Mouse (Mus musculus) gastrocnemius, postnatal 4 days (tissue): Measurements from ENCODE around the gene Gm45233. TPM values are rescaled to one million over a fixed set of nuclear protein-coding genes. Genes with fewer than 3 reads are reported as not detected.
"Not testable (repeated sequence)": the region's sequence is repeated elsewhere in the genome, so short reads cannot be mapped to it uniquely, and the experiment has no call there.

Source experiments
- DNase-seq, 2 experiments: peaks; one replicate each; pipeline ENCODE4 v3.0.0; 2021 to 2022; ENCODE audit warnings: low spot score in 2 of 2, mixed read lengths in 2 of 2
- long read RNA-seq, 2 experiments: library from polyadenylated mRNA; stranded (forward); transcript quantifications; one replicate each; pipeline ENCODE4 v2.0.0; 2021
- total RNA-seq, 2 experiments: library from RNA; stranded (reverse); gene quantifications; 2 replicates each; pipeline ENCODE4 v1.2.3; 2021

Gene Gm45233
- 1 to 10 TPM; 1.2 to 1.4 TPM for total RNA-seq
- long read RNA-seq, experiment 1 = 0 reads
- long read RNA-seq, experiment 2, partial matches to known transcripts = 0 of 9 reads
- long read RNA-seq, experiment 2, other reads (novel, unspliced or antisense) = 9 of 9 reads

DNA sequence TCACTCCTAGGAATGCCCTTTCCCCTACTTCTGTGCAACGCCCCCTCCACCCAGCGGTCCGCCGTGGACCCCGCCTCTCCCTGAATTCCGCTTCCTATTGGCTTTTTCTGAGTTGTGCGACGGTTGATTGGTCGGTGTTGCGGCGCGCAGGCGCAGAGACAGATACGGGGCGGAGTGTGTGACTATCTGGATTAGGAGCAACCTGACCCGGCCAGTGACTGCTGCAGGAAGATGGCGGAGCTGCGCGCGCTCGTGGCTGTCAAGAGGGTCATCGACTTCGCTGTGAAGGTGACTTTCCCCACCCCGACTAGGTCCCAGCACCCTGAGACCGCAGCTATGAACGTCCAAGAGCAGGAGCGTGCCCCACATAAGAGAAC is at the start of gene Gm45233, which contains the start of gene Etfb:
Gene Gm45233, plus strand, starts transcription at position 212 of the 377 bp plus-strand sequence.
Gene Etfb, plus strand, starts transcription at position 167 of the 377 bp plus-strand sequence.
- DNase-seq = peak; percentile 82 to 92

DNA sequence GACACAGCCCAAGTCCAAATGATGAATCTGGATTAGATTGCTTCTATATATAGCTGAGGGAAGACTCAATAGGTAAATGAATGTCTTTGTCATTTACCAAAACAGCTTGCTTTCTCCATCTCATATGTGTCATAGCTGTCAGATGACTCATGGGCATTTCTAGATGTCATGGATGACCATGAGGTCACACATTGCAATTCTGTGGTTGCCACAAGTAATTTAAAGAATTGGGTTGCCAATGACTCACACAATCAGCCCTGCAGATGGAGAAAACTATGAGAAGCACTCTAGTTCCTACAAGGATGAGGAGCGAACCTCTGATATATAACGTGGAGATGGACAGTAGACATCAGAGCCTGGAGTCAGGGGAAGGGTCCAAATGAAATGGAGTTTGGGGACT is 44.4 kb upstream of the Gm45233 start:
- DNase-seq = no peak

DNA sequence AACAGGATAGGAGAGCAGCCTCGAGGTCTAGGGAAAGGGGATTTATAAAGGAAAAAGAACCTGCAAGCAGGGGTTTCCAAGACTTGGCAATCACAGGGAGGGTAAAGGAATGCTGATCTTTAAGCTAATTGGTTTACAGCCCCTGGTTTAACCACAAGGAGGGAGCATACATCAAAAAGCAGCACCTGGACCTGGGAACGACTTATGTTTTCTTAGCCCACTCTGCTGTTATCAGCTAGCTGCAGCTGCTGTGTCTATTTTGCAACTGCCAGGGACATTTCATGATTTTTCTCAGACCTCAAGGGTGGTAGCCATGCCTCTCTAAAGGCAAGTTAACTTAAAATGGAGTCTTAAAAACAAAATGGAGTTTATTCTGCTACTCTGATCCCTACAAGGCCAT is 41.2 kb upstream of the Gm45233 start:
- no peak for DNase-seq

DNA sequence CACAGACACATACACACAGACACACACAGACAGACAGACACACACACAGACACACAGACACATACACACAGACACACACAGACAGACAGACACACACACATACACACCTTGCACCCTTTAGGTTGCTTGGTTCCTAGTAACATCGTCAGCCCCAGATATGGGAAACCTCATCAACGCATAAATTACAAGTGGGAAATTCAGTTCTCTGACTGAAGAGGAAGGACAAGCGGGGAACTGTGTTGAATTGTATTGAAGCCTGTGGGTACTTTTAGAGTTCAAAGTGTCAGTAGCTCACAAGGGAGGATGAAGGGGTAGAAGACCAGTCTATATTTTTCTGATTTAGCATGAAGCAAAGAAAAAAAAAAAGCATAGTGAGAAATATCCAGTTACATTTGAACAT is 36.4 kb upstream of the Gm45233 start:
- DNase-seq = no peak

DNA sequence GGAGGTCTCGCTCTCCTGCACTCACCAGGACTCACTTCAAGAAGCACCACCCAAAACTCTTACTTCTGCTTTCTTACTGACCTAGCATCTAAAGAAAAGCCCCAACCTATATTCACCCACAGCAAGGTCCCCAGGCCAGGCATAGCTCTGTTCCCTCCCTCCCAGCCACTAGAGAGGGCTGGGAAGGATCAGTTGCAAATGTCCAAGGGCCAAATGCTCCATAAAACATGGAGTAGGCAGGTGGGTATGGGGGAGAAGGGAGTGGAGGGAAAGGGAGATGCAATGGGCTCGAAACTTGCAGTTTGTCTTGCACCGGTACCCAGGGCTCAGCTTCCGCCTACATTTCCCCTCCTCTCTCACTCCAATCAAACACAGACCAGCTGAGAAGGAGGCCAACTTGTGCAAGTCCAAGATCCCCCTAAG is 35.8 kb upstream of the Gm45233 start, which contains the start of gene Siglecg:
Gene Siglecg, plus strand, starts transcription at position 74 of the 423 bp plus-strand sequence.
- no peak for DNase-seq

DNA sequence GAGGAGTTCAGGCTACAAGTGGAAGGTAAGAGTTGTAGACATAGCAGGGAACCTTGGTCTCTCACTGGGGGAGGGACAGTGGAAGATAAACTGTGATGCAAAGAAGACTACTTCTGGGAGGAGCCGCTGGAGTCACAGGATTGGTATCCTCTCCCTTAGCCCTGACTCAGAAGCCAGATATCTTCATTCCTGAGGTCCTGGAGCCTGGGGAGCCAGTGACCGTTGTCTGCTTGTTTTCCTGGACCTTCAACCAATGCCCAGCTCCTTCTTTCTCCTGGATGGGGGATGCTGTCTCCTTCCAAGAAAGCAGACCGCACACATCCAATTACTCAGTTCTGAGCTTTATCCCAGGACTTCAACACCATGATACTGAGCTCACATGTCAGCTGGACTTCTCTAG is 34.8 kb upstream of the Gm45233 start:
- DNase-seq = no peak

DNA sequence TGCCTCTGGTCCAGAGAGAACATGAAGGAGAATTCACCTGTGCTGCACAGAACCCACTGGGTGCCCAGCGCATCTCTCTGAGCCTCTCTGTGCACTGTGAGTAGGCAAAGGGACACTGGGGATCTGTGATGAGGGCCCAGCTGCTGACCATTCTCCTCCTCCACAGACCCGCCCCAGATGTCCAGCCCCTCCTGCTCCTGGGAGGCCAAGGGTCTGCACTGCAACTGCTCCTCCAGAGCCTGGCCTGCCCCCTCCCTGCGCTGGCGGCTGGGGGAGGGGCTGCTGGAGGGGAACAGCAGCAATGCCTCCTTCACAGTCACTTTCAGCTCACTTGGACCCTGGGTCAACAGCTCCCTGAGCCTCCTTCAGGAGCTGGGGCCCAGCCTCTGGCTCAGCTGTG is 32.2 kb upstream of the Gm45233 start:
- not testable (repeated sequence) for DNase-seq

DNA sequence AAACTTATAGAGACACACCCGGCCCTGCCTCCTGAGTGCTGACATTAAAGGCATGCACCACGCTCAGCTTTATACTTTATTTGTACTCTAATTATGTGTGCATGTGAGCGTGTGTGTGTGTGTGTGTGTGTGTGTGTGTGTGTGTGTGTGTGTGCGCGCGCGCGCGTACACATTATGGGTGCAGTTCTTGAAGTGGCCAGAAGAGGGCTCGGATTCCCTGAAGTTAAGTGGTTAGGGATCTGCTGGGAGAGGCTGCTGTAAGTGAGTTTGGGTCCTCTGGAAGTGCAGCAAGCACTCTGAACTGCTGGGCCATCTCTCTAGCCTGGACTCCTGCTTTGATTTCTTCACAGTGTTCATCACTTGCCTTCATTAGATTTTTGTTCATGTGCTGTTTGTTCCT is 26.6 kb upstream of the Gm45233 start:
- no peak for DNase-seq

DNA sequence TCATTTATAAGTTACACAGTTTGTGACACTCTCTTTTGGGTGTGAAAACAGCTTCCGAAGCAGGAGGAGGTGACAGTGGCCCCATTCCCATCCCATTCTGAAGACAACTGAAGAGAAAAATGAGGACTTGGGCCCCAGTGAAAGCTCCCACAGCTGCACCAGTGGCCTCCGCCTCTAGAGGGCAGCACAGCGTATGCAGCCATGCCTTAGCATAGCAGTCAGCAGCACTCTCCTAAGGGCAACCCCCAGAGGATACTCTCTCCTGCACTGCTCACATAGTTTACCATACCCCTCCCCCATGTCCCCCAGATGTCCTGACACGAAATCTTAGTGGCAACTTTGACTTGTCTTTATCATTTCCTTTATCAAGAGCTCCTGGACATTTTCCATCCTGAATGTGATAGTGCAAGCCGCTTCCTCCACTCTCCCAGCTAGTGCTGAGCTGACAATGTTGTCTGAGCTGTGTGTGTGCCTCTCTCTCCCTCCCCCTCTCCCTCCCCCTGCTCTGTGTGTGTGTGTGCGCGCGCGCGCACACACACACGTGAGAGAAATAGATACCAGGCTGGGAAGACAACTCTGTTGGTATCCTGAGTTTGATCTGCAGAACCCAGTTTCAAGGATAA is 20.8 kb upstream of the Gm45233 start:
- peak; percentile 50 to 77 for DNase-seq

DNA sequence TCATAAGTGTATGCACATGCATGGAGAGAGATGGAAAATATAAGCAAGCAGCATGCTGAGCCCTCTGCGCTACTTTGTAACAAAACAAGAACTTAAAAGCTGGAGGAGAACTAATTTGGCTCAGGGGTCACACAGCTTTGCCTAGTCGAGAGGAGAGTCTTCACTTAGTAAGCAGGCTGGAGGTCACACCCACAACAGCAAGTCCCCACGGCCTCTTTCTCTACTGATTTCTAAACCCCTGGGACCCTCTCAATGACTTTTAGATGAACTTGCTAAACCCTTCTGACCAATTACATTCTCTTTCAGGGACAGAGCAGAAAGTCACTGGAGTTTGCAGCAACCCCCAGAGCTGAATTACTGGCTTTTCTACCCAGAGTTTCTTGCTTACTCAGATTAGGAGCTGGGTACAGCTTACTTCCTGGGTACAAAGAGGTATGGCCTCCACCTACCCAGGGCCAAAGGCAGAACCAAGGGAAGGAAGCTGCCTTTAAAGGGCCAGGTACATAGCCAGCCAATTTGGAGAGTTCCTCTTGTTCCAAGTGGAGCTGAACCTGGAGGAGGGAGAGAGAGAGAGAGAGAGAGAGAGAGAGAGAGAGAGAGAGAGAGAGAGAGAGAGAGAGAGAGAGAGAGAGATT is 19.8 kb upstream of the Gm45233 start:
- no peak for DNase-seq

DNA sequence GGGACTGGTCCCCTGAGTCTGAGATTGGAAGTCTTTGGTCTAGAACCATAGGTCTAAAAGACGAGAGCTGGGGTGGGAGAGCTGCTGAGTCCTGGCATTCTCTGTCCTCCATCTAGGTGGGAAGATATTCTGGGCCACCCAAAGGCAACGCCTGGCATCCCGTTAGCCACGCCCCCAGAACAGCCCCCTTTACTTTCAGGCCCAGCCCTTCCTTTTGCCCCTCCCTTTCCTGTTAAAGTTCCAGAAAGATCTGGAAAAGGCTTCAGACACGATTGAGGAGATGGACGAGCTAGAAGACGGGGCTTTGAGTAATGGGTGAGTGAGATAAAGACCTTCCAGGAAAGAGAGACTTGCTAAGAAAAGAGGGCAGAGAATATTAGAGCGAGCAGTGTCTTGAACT is 16.5 kb upstream of the Gm45233 start, which contains the start of gene Lim2:
Gene Lim2, plus strand, starts transcription at position 265 of the 400 bp plus-strand sequence.
- DNase-seq = no peak

DNA sequence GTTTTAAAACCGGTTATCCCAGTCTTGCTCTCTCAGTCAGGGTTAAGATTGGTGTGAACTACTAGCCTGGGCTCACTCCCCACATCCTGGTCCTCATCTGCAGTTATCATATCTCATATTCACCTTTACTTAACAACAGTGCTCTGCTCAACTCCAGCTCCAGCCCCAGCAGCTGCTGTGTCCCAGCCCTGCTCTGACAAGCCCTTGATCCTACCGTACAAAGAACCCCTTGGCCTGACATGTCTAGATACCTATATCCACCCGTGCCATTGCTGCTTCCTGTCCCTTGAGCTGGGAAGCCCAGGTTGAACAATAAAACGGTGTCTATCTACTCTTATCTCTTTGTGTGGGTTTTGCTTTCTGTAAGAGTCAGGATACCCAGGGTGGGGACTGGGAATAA is 14.4 kb upstream of the Gm45233 start:
- no peak for DNase-seq

DNA sequence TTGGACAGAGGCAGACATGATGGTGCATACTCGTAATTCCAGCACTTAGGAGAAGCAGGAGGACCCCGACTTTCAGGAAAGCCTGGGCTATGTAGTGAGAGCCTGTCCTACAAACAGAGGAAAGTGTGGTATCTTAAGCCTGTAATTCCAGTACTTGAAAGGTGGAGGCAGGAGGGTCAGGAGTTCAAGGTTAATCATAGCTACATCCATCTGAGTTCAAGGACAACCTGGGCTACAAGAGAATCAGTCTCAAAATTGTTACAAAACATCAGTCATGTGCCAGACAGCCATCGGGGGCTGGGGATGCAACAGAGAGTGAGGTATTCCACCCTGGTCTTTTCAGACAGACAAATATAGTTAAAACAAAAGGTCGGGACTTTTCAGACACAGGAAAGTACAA is 11.0 kb upstream of the Gm45233 start:
- DNase-seq = no peak

DNA sequence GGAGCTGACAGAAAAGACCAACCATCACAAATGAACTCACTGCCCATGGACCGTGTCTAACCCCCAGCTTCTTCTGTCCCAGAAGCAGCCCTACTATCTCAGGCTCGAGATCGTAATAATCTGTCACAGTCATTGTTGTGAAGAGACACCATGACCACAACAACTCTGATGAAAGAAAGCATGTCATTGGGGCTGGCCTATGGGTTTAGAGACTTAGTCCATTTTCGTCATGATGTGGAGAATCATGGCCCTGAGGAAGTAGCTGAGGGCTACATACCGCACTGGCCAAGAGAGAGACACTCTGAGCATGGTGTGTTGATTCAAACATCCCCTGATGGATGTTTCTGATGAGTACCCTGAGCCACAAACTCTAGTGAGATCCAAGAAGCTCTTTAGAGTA is 9.3 kb upstream of the Gm45233 start:
- DNase-seq = no peak

DNA sequence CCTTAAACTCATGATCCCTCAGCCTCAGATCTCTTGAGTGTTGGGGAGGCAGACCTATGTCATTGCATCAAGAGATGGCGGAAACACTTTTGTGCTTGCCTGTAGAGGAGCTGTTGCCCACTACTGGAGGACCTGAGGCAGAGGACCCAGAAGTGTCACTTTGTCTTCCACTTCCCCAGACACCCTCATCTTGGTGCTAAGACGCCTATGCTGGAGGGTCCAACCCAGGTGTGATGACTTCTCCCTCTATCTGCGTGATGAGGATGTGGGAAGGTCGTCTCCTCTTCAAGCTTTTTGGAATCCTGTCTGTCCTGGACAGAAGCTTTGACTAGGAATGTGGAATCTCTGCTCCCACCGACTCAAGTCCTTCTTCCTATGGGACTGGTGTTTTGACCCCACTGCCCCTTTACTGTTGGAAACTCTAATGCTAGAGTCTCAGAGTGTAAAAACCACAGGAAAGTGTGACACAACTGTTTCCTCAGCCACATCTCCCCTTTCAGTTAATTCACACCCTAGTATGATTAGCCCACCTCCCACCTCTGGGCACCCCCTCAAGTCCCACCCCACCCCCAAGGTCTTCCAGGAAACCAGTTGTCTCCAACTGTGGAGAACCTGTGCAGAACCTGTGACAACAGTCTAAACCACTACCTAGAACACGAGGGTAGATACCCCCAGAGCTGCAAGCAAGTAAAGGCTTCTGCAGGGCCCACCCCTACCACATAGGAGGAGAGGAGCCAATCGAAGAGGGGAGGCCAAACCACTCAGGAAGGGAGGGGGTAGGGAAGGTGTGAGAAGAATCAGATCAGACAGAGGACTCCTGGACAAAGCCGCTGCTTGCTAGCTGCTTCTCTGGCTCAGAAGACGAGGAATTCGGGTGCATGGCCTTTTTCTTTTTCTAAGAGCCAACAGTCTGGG is 7.3 kb upstream of the Gm45233 start, which contains the start of gene Nkg7:
Gene Nkg7, plus strand, starts transcription at position 733 of the 915 bp plus-strand sequence.
- DNase-seq = no peak

DNA sequence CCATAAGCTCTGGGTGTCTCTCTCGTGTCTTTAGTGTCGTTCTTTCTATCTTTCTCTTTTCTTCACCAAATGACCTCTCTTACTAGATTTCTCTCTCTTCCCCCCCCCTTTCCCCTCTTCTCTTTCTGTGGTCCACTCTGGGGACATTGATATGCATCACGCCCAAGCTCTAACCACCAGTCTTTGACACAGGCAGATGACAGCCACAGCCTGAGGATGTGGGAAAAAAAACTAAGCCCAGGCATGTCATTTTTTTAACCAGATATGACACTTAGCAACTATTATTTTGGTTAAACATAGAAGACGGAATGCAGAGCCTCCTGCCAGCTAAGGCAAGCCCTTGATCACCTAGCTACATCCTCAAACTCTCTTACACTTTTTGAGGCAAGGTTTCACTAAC is 5.3 kb upstream of the Gm45233 start:
- no peak for DNase-seq

DNA sequence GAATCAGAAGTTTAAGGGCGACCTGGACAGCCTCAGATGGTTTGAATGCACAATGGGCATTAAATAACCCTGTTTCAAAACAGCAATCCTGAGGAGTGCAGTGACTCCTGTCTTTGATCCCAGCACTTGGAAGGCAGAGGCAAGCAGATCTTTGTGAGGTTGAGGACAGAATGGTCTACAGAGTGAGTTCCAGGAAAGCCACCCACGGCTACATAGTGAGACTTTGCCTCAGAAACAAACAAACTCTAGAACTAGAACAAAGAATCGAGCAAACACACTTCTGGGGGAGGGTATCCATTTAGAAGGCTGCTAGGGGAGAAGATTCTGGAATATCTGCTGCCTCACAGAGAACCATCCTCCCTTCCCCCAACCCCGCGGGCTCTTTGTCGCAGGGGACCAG is 3.4 kb upstream of the Gm45233 start, which contains the start of gene Cldnd2:
Gene Cldnd2, plus strand, starts transcription at position 301 of the 400 bp plus-strand sequence.
- DNase-seq = no peak

DNA sequence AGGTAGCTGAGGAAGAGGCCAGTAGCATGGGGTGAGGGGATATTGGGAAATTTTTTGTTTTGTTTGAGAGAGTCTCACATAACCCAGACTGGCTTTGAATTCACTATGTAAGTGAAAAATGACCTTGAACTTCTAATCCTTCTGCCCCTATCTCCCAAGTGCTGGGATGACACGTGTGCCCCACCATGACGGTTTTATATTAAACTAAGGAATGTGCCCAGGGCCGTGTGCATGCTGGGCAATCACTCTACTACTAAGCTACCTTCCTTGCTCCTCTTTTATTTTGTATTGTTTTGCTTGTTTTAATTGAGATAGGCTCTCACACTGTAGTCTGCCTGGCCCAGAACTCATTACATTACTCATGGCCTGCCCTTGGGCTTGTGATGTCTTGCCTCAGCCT is 2.9 kb upstream of the Gm45233 start:
- DNase-seq = no peak

DNA sequence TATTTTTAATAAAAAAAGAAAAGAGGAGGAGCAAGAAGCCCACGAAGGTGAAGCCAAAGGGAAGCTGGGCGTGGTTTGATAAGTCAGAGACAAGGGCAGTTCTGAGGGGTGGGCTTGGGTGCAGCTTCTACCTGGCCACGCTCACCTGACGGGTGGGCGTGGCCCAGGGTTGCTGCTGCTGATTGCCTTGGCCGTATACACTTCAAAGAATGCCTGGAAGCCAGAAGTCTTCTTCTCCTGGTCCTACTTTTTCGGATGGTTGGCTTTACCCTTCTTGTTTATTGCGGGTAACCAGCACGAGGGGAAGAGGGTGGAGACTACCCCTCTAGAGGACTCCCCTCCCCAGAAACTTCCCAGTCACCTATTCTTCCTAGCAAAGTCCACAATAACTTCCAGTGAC is 1.2 kb upstream of the Gm45233 start:
- no peak for DNase-seq

DNA sequence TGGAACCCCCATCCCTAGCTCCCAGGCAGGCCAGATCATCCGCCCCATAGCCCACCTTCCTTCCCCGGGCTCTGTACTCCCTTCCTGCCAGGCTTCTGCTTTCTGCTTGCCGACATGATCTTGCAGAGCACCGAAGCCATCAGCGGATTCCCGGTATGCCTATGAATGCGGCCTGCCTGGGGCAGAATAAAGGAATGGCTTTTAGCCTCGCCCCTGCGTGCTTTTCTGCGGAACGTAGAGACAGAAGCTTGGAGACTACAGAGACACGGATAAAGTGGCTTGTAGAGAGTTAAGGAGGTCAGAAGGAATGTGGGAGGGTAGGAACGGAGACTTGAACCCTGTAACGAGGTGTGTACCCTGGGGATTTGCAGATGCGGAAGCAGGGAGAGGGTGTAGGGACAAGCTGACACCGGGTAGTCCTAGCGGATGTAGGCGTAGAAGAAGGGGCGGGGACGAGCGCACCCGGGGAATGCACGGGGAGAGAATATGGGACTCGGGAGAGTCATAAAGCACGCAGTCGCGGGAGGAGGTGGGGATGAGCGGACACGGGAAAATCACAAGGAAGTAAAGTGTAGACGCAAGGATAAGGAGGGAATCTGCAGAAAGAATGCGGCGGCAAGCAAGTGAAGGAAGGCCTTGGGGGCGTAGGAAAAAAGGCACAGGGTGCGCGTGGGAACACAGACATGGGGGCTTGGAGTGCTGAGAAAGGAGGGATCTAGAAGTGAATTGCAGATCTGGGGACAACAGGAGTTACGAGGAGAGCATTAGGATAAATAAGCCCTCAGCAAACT is 607 bp upstream of the Gm45233 start:
- DNase-seq = peak; percentile 50 to 75

DNA sequence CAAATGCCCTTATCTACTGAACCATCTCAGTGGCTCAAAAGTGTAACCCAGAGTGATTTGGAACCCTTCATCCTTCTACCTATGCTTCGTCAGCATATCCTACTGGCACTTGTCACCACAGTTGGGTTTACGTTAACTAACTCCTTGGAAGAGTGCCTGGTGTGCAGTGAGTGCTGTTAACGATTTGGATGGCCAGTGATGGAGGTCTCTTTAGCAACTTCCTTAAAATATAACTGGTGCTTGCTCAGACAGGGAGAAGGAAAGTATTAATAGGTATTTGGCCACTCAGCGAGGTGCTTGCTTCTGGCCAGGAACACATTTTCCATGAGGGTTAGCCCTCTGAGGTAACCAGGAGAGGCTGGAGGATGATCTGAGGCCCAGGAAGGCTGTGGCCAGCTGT is 3.9 kb downstream of the Gm45233 start:
- no peak for DNase-seq
